Mouse (Mus musculus): Measurements from ENCODE around the gene Ahnak.
A peak's percentile ranks its signal among the peaks of the same experiment; 100 is the strongest.

- TF ChIP-seq CHD2 (IDR thresholded peaks at IDR 0.05; ENCODE audit: low read depth, low read length): peak; percentile 83; the same call in 1 of the 2 replicates
- no peak for TF ChIP-seq ZNF384 (IDR thresholded peaks at IDR 0.05; ENCODE audit: low read depth, low read length)
- TF ChIP-seq ZC3H11A (IDR thresholded peaks at IDR 0.05; ENCODE audit: borderline replicate concordance, low read depth, low read length): no peak
- TF ChIP-seq HCFC1 (IDR thresholded peaks at IDR 0.05; ENCODE audit: borderline replicate concordance, insufficient read depth, low read length): peak; percentile 93
Measured at GRCm38 (mm10) chr19:8953135-8954039, 35.7 kb upstream of the Ahnak start, which contains the start of gene Tut1.

Data from ES-E14 (cell line).